Mouse (Mus musculus) heart, adult 10 weeks (tissue): ENCODE results near the gene Rsph3b. TPM values are rescaled to one million over a fixed set of nuclear protein-coding genes. Genes with fewer than 3 reads are reported as not detected.

Experiments
- polyA plus RNA-seq: library from polyadenylated mRNA; stranded (reverse); fragments of 350-450 nt; fragmentation: Illumina TruSeq; extraction: RNeasy Lipid Tissue Mini Kit (QIAGEN cat#74804); gene quantifications from one replicate; pipeline ENCODE4 v1.2.3, GENCODE M21; 2014; ENCODE audit warnings: low read depth, low replicate concordance

The Rsph3b gene
- 93.9 TPM for polyA plus RNA-seq

GRCm38 (mm10) chr17:6947984-6948768, at the start of gene Rsph3b:
Gene Rsph3b, minus strand, starts transcription at chr17:6948682.

GRCm38 (mm10) chr17:6978287-6979248, 30.1 kb upstream of the Rsph3b start, which contains the start of gene Gm49721:
Gene Gm49721, plus strand, starts transcription at chr17:6978904.

GRCm38 (mm10) chr17:6970334-6970733, 21.9 kb upstream of the Rsph3b start, which contains the start of gene Rnaset2b:
Gene Rnaset2b, plus strand, starts transcription at chr17:6970634.

GRCm38 (mm10) chr17:6960776-6961175, 12.3 kb upstream of the Rsph3b start, which contains the start of gene Tagap1:
Gene Tagap1, minus strand, starts transcription at chr17:6961156.

Other genes starting within 250 kb of the Rsph3b start
- gene Ezr, start 165.9 kb downstream of the Rsph3b start, polyA plus RNA-seq = 48.2 TPM
- gene Tagap1, start 12.5 kb upstream of the Rsph3b start, polyA plus RNA-seq = 16.4 TPM
- gene Rnaset2b, start 22.0 kb upstream of the Rsph3b start, polyA plus RNA-seq = 301 TPM
- gene Gm49721, start 30.2 kb upstream of the Rsph3b start, polyA plus RNA-seq = not detected
- gene Gm1604a, start 76.9 kb upstream of the Rsph3b start, polyA plus RNA-seq = not detected
- gene Rps6ka2, start 221.4 kb upstream of the Rsph3b start, polyA plus RNA-seq = 27.3 TPM